Mouse (Mus musculus) brain, embryonic 14.5 days (tissue): ENCODE measurements at regions not wholly inside any gene's neighbourhood (a gene's known extent, or its start where the extent isn't known, plus 50 kb on each side); places are given as distances from the start of the nearest gene placed in this dataset.

Source experiments
- CTCF ChIP-seq: fragments of 200-500 bp; IDR thresholded peaks from 2 replicates; pipeline ENCODE4 v1.5.1; 2012; ENCODE audit warnings: inconsistent platforms, mild to moderate bottlenecking, moderate library complexity, borderline replicate concordance; ENCODE audit not compliant: insufficient read depth, insufficient read length; ENCODE audit errors: extremely low read depth
- POLR2A ChIP-seq: fragments of 200-500 bp; IDR thresholded peaks from 2 replicates; pipeline ENCODE4 v1.6.1; 2012; ENCODE audit warnings: mild to moderate bottlenecking, inconsistent platforms, borderline replicate concordance; ENCODE audit not compliant: poor library complexity, insufficient read depth, insufficient read length, severe bottlenecking; ENCODE audit errors: extremely low read depth

- TF ChIP-seq CTCF (no peak), POLR2A (no peak)
These were observed 79.9 kb downstream of the 1700080O16Rik start for GRCm38 (mm10) chrX:51892716-51893115.
